Mouse (Mus musculus): ENCODE data around the gene Diaph2. TPM values are rescaled to one million over a fixed set of nuclear protein-coding genes. Genes with fewer than 3 reads are reported as not detected.
"Not testable (repeated sequence)": the region's sequence is repeated elsewhere in the genome, so short reads cannot be mapped to it uniquely, and the experiment has no call there.

Diaph2 gene
- polyA plus RNA-seq, 1 experiment from 2014 or later: 12.5 TPM

- no peaks in the 10 kb centered on the region for H3K27me3 ChIP-seq (ENCODE audit: control insufficient read depth, insufficient read depth, low read length)
- no peak overlapping the region for H3K27ac ChIP-seq (ENCODE audit: low read length)
- no peak overlapping the region for H3K4me2 ChIP-seq (replicated peaks; ENCODE audit: low read depth, low read length)
- H3K9ac ChIP-seq (replicated peaks; ENCODE audit: low read depth, low read length): no peak overlapping the region
- no peaks in the 10 kb centered on the region for H3K9me3 ChIP-seq (ENCODE audit: control insufficient read depth, low read depth, low read length)
- no peaks in the 10 kb centered on the region for H3K4me1 ChIP-seq (ENCODE audit: control insufficient read depth, insufficient read depth, low read length)
- H3K4me3 ChIP-seq (ENCODE audit: low read depth, low read length): no peak overlapping the region
- WGBS: 95% methylated on average over 2 of the region's 2 CpGs
- ATAC-seq (ENCODE audit: insufficient number of reproducible peaks, insufficient read depth, low FRiP score, low read depth): no peak
- H3K36me3 ChIP-seq (ENCODE audit: control insufficient read depth, insufficient read depth, low read length): no peaks in the 10 kb centered on the region
Measured at GRCm38 (mm10) chrX:130188449-130188848, 438.9 kb downstream of the Diaph2 start.

DNA sequence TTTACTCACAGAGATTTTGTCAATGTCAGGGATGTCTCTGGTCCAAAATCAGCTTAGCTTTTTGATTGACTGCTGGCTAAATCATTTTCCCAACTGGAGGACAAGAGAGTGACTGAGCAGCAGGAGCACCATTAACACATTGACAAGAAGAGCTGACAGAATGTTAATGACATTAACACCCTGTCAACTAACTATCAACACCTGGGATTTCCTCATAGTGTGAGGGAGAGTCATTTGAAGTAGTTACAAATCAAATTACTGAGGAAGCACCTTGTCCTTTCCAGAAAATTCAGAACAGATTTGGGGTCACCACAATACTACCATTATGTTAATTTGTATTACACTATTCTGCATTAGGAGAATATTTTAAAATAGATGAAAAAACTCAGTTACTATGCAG is 439.7 kb downstream of the Diaph2 start:
- Histone ChIP-seq H3K27ac (ENCODE audit: low read length) (no peak overlapping the region), H3K9ac (replicated peaks; ENCODE audit: low read depth, low read length) (no peak overlapping the region), H3K27me3 (ENCODE audit: control insufficient read depth, insufficient read depth, low read length) (no peaks in the 10 kb centered on the region), H3K4me3 (ENCODE audit: low read depth, low read length) (no peak overlapping the region), H3K4me1 (ENCODE audit: control insufficient read depth, insufficient read depth, low read length) (no peaks in the 10 kb centered on the region), H3K9me3 (ENCODE audit: control insufficient read depth, low read depth, low read length) (no peaks in the 10 kb centered on the region), H3K36me3 (ENCODE audit: control insufficient read depth, insufficient read depth, low read length) (no peaks in the 10 kb centered on the region), H3K4me2 (replicated peaks; ENCODE audit: low read depth, low read length) (no peak overlapping the region)
- ATAC-seq (ENCODE audit: insufficient number of reproducible peaks, insufficient read depth, low FRiP score, low read depth): no peak

DNA sequence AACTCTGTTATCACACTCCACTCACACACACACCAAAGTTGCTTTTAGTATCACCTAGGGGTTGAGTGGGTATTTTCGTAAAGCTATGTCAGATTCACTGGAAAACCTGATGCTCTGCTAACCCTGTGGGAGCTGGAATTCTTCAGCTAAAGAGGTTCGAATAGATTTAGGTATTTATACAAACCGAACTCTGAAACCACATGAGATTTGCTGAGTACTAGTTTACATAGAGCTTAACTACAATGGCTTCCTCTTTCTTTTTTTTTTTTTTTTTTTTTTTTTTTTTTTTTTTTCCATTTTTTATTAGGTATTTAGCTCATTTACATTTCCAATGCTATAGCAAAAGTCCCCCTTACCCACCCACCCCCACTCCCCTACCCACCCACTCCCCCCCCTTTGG is 447.9 kb downstream of the Diaph2 start:
- not testable (repeated sequence) for H3K27me3 ChIP-seq (ENCODE audit: control insufficient read depth, insufficient read depth, low read length); H3K9ac ChIP-seq (replicated peaks; ENCODE audit: low read depth, low read length); H3K27ac ChIP-seq (ENCODE audit: low read length); H3K4me1 ChIP-seq (ENCODE audit: control insufficient read depth, insufficient read depth, low read length); H3K4me3 ChIP-seq (ENCODE audit: low read depth, low read length); H3K9me3 ChIP-seq (ENCODE audit: control insufficient read depth, low read depth, low read length); H3K36me3 ChIP-seq (ENCODE audit: control insufficient read depth, insufficient read depth, low read length); ATAC-seq (ENCODE audit: insufficient number of reproducible peaks, insufficient read depth, low FRiP score, low read depth); H3K4me2 ChIP-seq (replicated peaks; ENCODE audit: low read depth, low read length)
- 91% methylated on average over 3 of the region's 3 CpGs for WGBS

DNA sequence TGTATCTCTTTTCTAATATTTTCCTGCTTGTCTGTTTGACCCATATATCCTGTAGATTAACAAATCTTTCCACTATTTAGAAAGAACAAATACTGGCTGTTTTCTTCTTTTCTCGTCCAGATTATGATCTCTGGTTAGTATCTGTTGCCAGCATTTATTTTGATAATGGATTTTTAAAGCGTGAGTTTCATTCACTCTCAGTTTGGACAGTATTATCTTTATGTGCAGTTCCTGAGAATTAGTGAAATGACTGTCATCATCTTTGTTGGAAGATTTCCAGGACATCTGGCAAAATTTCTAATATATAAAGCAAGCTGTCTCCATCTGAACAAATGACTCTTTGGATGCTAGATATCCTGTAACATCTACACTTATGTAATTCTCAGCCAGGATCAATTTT is 455.7 kb downstream of the Diaph2 start:
- H3K4me2 ChIP-seq (replicated peaks; ENCODE audit: low read depth, low read length): no peak overlapping the region
- no peak overlapping the region for H3K9ac ChIP-seq (replicated peaks; ENCODE audit: low read depth, low read length)
- H3K27ac ChIP-seq (ENCODE audit: low read length): no peak overlapping the region
- H3K27me3 ChIP-seq (ENCODE audit: control insufficient read depth, insufficient read depth, low read length): no peaks in the 10 kb centered on the region
- H3K9me3 ChIP-seq (ENCODE audit: control insufficient read depth, low read depth, low read length): no peaks in the 10 kb centered on the region
- no peaks in the 10 kb centered on the region for H3K36me3 ChIP-seq (ENCODE audit: control insufficient read depth, insufficient read depth, low read length)
- ATAC-seq (ENCODE audit: insufficient number of reproducible peaks, insufficient read depth, low FRiP score, low read depth): no peak
- whole genome bisulfite sequencing: 40% methylated on average over 2 of the region's 2 CpGs
- H3K4me1 ChIP-seq (ENCODE audit: control insufficient read depth, insufficient read depth, low read length): no peaks in the 10 kb centered on the region
- H3K4me3 ChIP-seq (ENCODE audit: low read depth, low read length): no peak overlapping the region

DNA sequence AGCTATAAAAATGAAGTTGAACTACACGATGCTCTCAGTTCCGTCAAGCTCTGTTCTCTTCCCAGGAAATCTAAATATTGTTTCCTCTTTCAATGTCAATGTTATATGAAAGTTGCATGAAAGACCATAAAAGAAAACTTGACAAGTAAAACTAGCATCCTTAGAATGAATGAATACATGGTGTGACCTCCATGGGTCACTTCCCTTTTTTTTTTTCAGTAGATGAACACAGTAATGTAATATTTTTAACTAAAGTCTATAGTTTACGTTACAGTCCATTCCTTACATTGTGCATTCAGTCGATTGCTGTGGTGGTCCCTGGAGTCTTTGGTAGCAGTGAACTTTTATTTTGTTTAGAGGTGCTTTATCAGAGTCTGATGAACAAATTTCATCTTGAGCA is 462.7 kb downstream of the Diaph2 start:
- WGBS: 83% methylated on average over 4 of the region's 4 CpGs
- Histone ChIP-seq H3K27me3 (ENCODE audit: control insufficient read depth, insufficient read depth, low read length) (no peaks in the 10 kb centered on the region), H3K36me3 (ENCODE audit: control insufficient read depth, insufficient read depth, low read length) (no peaks in the 10 kb centered on the region), H3K4me1 (ENCODE audit: control insufficient read depth, insufficient read depth, low read length) (no peaks in the 10 kb centered on the region), H3K27ac (ENCODE audit: low read length) (no peak overlapping the region), H3K4me3 (ENCODE audit: low read depth, low read length) (no peak overlapping the region), H3K9me3 (ENCODE audit: control insufficient read depth, low read depth, low read length) (no peaks in the 10 kb centered on the region), H3K9ac (replicated peaks; ENCODE audit: low read depth, low read length) (no peak overlapping the region), H3K4me2 (replicated peaks; ENCODE audit: low read depth, low read length) (no peak overlapping the region)
- no peak for ATAC-seq (ENCODE audit: insufficient number of reproducible peaks, insufficient read depth, low FRiP score, low read depth)

DNA sequence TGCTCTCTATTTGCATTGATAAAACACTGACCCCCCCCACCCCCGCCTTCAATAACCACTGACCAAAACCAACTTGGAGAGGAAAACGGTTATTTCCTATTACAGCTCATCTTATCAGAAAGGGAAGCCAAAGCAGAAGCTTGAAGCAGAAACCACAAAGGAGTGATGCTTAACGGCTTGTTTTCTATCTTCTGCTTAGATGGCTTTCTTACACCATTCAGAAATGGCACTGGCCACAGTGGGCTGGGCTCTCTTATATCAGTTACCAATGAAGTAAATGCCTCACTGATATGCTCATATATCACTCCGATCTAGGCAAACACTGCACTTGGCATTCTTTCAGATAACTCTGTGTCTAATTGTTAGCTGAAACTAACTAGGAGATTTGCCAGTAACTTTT is 463.2 kb downstream of the Diaph2 start:
- WGBS: 79% methylated on average over 4 of the region's 4 CpGs
- H3K9me3 ChIP-seq (ENCODE audit: control insufficient read depth, low read depth, low read length): no peaks in the 10 kb centered on the region
- H3K9ac ChIP-seq (replicated peaks; ENCODE audit: low read depth, low read length): no peak overlapping the region
- H3K36me3 ChIP-seq (ENCODE audit: control insufficient read depth, insufficient read depth, low read length): no peaks in the 10 kb centered on the region
- H3K4me1 ChIP-seq (ENCODE audit: control insufficient read depth, insufficient read depth, low read length): no peaks in the 10 kb centered on the region
- H3K4me3 ChIP-seq (ENCODE audit: low read depth, low read length): no peak overlapping the region
- H3K27me3 ChIP-seq (ENCODE audit: control insufficient read depth, insufficient read depth, low read length): no peaks in the 10 kb centered on the region
- ATAC-seq (ENCODE audit: insufficient number of reproducible peaks, insufficient read depth, low FRiP score, low read depth): no peak
- H3K27ac ChIP-seq (ENCODE audit: low read length): no peak overlapping the region
- H3K4me2 ChIP-seq (replicated peaks; ENCODE audit: low read depth, low read length): no peak overlapping the region

DNA sequence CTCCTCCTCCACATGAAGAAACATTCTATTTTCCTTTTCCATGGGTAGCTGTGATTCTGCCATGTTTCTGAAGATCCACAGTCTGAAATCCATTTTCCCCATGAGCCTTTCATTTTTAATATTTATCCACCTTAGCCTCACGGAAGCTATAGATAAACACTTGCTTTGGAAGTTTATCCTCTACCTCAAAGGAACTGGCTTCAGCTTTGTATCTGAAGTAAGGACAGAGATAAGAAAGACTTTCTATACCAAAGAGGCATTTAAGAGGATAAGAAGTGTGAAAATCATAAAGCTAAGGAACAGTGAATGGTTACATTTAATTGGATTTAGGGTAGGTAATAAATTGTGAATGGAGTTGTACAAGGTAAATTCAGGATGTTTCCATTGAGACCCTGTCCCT is 480.5 kb downstream of the Diaph2 start:
- Histone ChIP-seq H3K4me1 (ENCODE audit: control insufficient read depth, insufficient read depth, low read length) (no peaks in the 10 kb centered on the region), H3K4me3 (ENCODE audit: low read depth, low read length) (no peak overlapping the region), H3K36me3 (ENCODE audit: control insufficient read depth, insufficient read depth, low read length) (no peaks in the 10 kb centered on the region), H3K9ac (replicated peaks; ENCODE audit: low read depth, low read length) (no peak overlapping the region), H3K4me2 (replicated peaks; ENCODE audit: low read depth, low read length) (no peak overlapping the region), H3K27ac (ENCODE audit: low read length) (no peak overlapping the region), H3K27me3 (ENCODE audit: control insufficient read depth, insufficient read depth, low read length) (no peaks in the 10 kb centered on the region), H3K9me3 (ENCODE audit: control insufficient read depth, low read depth, low read length) (no peaks in the 10 kb centered on the region)
- no peak for ATAC-seq (ENCODE audit: insufficient number of reproducible peaks, insufficient read depth, low FRiP score, low read depth)
- WGBS: 84% methylated on average over 1 of the region's 1 CpGs

GRCm38 (mm10) chrX:130235167-130235566 is 485.6 kb downstream of the Diaph2 start:
- Histone ChIP-seq H3K4me3 (ENCODE audit: low read depth, low read length) (no peak overlapping the region), H3K9ac (replicated peaks; ENCODE audit: low read depth, low read length) (no peak overlapping the region), H3K27me3 (ENCODE audit: control insufficient read depth, insufficient read depth, low read length) (no peaks in the 10 kb centered on the region), H3K9me3 (ENCODE audit: control insufficient read depth, low read depth, low read length) (no peaks in the 10 kb centered on the region), H3K27ac (ENCODE audit: low read length) (no peak overlapping the region), H3K36me3 (ENCODE audit: control insufficient read depth, insufficient read depth, low read length) (no peaks in the 10 kb centered on the region), H3K4me2 (replicated peaks; ENCODE audit: low read depth, low read length) (no peak overlapping the region), H3K4me1 (ENCODE audit: control insufficient read depth, insufficient read depth, low read length) (no peaks in the 10 kb centered on the region)
- WGBS: 53% methylated on average over 1 of the region's 1 CpGs
- ATAC-seq (ENCODE audit: insufficient number of reproducible peaks, insufficient read depth, low FRiP score, low read depth): no peak

GRCm38 (mm10) chrX:130246652-130247051 is 497.1 kb downstream of the Diaph2 start:
- H3K4me3 ChIP-seq (ENCODE audit: low read depth, low read length): no peak overlapping the region
- no peaks in the 10 kb centered on the region for H3K36me3 ChIP-seq (ENCODE audit: control insufficient read depth, insufficient read depth, low read length)
- no peaks in the 10 kb centered on the region for H3K4me1 ChIP-seq (ENCODE audit: control insufficient read depth, insufficient read depth, low read length)
- H3K27me3 ChIP-seq (ENCODE audit: control insufficient read depth, insufficient read depth, low read length): no peaks in the 10 kb centered on the region
- no peaks in the 10 kb centered on the region for H3K9me3 ChIP-seq (ENCODE audit: control insufficient read depth, low read depth, low read length)
- ATAC-seq (ENCODE audit: insufficient number of reproducible peaks, insufficient read depth, low FRiP score, low read depth): no peak
- no peak overlapping the region for H3K4me2 ChIP-seq (replicated peaks; ENCODE audit: low read depth, low read length)
- H3K9ac ChIP-seq (replicated peaks; ENCODE audit: low read depth, low read length): no peak overlapping the region
- WGBS: 62% methylated on average over 1 of the region's 1 CpGs
- no peak overlapping the region for H3K27ac ChIP-seq (ENCODE audit: low read length)
